Mouse (Mus musculus) cerebellum, adult 9-10 months (tissue): ENCODE measurements at regions not wholly inside any gene's neighbourhood (a gene's known extent, or its start where the extent isn't known, plus 50 kb on each side); places are given as distances from the start of the nearest gene placed in this dataset.
A peak's percentile ranks its signal among the peaks of the same experiment; 100 is the strongest.
"Not testable (repeated sequence)": the region's sequence is repeated elsewhere in the genome, so short reads cannot be mapped to it uniquely, and the experiment has no call there.

ENCODE experiments used
- DNase-seq: peaks from one replicate; pipeline ENCODE4 v3.0.0; 2022

DNA sequence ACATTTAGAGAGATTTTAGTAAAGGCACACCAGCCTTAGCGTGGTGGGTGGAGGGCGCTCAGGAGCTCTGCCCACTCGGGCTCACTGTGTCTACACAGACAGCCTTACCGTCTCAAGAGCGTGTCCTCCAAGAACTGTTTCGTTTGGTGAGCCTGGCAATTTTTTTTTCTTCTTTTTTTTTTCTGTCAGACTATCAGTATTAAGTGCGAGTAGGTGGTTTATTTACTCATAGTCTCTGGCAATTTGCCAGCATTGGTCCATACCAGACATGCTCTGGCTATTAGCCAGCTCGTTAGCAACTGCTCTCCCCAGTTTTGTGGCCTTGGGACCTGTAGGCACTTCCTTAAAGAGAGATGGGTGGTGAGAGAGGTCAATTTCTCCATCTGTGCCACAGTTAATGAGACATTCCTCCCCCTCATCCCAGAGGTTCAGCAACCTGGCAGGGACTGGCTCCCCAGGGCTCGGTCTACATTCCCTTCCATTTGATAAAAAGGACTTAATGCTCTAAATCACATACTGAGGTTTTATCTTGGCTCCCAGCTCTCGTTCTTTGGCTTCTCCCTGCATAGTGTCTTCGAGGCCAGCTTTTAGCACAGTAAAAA is 192.9 kb upstream of the Hs6st1 start:
- peak; percentile 54 for DNase-seq

DNA sequence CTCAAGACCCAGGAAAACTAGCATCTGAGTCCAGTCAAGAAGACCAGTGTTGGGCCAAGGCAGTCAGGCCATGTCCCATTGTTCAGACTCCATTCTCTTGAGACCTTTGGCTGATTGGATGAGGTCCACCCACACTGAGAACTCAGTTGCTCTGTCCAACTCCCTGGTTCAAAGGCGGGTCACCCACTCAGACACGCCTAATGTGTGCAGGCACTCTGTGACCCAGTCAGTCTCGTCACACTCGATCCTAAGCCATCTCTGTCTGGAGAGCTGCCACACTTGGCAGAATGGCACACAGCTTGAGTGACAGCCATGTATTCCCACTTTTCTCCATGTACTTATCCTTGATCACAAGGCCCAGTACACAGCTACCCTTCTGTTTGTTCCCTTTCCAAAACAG is 189.8 kb upstream of the Hs6st1 start:
- DNase-seq: peak; percentile 31

DNA sequence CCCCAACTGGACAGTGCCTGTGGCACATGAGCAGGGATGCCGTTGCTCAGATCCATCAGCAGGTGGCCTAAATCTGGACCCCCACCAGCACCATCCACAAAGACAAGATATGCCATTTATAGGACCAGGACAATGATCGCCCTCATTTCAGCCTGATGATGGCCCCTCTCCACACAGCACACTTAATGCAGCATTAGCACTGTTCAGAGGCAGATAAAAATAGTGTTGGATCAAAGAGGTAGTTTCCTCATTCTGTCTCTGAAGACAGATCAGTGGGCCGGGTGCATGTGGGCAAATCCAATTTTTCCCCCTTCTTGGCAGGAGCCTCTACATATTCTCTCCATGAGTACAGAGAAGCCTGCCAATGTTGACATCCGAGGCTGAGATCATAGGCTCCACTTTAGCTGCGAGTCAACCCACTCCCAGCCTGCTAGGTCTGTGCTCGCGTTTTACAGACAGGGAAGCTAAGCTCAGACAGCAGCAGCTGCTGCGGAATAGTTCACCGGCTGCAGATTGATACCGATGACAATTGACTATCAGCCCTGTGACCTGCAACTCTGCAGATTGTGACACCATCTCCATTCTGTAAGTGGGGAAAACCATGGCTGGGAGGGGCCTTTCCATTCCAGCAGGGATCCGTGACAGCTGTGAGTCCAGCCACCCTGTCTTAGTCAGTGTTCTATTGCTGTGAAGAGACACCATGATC is 188.7 kb upstream of the Hs6st1 start:
- peak; percentile 78 for DNase-seq

DNA sequence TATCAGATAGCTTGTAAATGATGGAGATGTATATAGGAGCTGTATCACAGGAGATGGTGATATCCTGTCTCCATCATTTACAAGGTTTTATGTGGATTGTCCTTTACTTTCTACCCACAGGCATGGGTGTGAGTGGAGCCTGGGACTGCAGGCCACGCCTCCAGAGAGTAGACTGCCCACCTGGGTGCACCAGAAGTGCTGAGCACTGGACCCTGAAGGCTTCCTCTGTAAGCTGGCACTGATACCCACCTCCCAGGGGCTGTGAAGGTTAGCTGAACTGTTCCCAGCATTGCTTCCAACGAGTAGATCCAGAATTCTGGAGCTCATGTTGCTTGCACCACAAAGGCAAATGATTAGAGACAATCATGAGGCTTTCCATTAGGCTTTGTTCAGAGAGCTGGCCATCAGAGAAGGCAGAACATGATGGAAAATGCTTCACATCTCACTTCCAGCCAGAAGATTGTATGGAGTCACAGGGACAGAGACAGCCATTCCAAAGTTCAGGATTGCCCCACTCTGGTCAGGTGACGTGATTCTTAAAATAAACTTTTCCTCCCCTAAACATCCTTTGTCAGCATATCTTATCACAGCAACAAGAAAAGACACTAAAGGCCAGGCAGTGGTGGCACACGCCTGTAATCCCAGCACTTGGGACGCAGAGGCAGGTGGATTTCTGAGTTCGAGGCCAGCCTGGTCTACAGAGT is 187.5 kb upstream of the Hs6st1 start:
- no peak for DNase-seq

DNA sequence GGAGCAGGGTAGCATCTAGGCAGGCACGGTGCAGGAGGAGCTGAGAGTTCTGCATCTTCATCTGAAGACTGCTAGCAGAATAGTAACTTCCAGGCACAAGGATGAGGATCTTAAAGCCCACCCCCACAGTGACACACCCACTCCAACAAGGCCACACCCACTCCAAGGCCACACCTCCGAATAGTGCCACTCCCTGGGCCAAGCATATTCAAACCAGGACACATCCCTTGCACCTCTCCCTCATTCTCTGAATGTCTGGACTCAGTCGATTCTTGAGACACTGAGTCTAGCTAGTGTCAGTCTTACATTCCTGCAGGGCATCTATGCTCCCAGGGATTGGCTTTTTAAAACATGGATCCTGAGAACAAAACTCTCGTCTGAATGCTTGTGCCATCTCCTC is 186.7 kb upstream of the Hs6st1 start:
- DNase-seq: no peak

DNA sequence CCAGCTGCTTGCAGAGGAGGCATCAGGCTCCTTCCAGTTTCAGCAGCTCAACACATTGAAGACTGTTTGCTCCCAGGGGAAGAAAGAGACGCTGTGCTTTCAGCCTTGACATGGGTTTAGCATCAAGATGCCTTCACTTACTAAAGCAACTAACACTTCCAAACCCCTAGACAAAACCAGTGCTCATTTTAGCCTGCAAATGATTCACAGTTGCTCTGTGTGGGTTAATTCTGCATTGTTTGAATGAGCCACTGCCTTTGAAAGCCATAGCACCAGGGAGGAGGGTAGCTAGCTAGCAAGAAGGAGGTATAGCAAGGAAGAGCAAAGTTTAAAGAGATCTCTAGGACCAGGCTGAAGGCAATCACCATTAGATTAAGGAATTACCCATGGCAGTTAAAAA is 186.1 kb upstream of the Hs6st1 start:
- DNase-seq: no peak

DNA sequence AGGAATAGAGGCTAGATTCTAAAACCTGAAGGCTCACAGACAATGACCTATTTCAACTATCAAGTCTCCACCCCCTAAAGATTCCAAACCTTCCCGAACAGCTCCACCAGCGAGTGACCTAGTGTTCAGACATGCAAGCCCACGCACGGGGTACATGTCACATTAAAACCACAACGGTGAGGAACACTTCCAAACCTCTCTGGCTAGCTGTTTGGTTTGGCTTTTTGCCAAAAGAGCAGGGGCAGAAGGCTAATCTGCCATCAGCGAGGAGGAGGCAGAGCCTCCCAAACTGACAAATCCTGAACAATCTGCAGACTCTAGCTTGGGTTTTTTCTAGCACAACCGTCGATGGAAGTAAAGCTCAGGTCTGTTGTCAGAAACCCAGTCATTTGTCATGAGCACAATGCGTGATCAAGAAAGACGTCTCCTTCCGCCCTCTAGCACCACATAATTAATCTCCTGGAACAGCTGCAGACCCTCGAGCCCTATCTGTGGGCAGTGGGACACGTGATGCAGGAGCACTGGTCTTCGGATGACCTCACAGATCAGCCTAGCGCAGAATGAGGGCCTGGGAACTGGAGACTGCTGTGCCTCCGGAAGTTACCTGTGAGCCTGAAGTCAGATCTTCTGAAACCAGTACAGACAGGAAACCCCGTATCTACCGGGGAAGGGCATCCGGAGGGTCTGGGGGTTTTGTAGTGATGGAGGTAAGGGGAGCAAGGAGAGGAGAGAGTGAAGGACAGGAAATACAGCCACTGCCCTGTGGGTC is 178.3 kb upstream of the Hs6st1 start:
- DNase-seq: no peak

DNA sequence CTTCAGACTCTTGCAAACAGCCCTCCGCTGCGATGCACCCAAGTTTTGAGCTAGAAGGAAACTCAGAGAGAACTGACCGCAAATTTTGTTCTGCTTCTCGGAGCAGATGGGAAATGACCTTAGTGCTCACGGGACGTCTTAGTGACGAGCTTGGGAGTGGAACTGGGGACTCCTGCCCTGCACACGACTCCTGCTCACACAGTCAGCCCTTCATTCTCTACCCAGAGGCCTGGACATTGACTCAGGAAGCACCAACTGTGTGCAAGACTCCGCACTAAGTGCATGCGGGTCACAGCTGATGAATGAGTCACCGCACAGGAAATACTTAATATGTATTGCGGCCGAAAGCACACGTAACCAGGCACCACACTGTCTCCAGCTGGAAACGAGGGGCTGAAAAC is 177.7 kb upstream of the Hs6st1 start:
- DNase-seq: no peak

DNA sequence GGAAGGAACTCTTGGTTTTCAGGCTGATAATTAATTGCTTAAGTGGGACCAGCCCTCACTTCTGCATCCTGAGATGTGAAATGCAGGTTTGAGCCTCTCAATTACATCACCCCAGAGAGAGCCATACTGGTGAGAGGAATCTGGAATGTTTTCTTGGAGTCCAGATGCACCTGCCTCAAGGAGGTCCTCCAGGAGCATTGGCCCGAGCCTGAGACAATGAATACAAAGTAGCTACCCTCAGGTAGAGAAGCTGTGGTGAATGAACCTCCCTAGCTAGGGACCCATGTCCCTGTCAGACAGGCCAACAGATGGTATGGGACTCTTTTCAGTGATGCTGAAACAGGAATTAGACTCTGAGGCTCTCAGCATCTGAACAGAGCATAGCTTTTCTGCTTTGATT is 168.7 kb upstream of the Hs6st1 start:
- no peak for DNase-seq

DNA sequence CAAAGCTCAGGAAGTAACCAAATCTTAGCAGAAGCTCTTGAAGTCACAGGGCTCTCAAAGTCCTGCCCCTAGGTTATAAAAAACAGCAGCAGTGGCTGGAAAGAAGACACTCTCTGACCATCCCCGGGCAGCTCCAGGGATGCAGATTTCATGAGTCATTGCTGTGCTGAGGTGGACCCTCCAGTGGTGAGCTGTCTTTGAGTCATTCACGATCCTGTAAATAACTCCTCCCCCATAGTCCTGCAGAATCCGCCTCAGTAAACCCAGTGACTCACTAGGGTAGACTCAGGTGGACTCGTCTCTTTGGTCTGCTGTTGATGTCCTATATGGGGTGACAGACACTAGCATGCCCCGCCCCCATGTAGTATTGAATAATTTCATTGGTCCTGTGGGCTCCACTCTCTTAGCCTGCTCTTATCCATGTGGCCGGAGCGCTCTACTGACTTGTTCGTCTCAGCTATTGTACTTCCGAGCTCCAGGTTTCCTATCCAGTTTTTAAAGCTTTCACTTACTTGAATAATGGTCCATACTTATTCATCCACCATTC is 164.1 kb upstream of the Hs6st1 start:
- no peak for DNase-seq

DNA sequence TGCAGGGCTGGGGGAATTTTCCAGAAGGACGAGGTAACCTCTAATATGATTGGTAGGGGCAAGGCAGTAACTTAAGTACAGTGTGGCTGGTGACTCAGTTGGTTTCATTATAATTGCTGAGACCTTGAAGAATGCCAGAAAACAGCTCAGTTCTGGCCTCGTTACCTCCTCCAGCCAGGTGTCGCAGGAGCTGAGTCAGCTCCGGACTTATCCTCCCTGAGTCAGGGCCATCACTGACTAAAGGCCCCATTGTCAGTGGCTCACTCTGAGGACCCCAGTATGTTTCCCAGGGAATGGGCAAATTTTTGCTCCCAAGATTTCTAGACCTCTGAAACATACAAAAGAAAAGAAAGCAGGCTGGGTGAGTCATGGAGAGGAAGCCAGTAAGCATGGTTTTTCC is 154.6 kb upstream of the Hs6st1 start:
- no peak for DNase-seq

DNA sequence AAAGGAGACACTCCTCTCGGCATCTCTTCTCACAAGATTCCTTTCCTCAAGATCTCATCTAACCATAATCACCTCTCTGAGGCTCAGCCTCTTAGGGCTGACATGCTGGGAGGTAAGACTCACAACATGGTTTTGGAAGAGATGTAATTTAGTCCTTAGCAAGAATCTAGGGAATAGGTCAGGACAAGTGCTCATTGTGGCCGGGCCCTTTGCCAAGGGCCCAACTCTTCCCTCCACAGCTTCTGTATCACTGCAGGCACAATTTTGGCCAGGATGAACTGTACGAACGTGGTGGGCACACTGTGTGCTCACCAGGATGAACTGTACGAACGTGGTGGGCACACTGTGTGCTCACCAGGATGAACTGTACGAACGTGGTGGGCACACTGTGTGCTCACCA is 154.0 kb upstream of the Hs6st1 start:
- not testable (repeated sequence) for DNase-seq

DNA sequence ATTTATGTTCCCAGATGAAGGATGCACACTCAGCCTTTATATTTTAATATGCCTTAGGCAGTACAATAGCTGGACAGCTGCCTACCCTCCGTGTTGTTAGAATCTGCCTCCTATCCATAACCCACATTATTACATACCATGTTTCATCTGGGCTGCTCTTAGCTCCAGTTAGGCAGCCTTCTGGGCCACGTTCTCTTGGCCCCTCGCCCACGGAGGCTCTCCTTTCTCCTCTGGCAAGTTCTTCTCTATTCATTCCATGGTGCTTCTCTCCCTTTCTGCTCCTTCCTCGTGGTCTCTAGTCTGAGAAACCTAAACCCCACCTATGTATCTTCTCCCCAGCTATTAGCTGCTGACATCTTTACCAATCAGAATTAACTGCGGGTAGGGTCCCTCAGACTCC is 152.7 kb upstream of the Hs6st1 start:
- DNase-seq: no peak

DNA sequence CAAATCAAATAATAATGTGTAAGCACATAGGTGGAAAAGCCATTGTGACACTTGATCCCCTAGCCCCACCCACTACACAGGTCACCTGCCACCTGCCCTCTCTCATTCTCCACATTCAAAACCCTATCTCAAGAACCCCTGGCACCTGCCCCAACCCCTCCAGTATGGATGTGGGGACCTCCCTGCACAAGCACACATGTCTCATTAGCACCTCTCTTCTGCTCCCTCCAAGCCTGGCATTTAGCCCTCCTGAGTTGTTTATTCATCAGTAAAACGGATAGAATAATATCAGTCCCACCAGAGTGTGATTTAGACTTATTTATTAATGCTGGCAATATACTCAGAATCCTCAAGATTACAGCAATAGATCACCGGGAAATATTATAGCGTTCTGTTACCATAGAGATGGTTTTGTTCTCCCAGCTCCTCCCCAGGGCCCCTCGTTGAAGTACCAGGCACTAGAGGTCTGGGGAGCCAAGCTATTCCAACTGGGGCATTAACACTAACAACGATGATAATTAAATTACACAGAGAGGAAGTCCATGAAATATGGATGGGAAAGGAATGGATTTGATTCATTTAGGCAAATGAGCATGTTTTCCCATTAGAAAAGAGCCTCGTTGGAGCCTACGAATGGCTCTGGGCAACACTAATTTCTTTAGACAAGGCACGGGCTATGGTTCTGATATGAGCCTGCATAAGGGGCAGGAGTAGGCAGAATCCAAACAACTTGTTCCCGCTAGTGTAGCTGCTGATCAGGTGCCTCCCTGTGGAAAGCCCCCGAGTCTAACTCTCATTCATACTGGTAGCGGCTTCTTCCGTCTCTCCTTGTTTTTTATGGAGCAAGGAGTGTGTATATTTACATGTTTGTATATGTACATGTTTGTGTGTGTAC is 148.1 kb upstream of the Hs6st1 start:
- no peak for DNase-seq

DNA sequence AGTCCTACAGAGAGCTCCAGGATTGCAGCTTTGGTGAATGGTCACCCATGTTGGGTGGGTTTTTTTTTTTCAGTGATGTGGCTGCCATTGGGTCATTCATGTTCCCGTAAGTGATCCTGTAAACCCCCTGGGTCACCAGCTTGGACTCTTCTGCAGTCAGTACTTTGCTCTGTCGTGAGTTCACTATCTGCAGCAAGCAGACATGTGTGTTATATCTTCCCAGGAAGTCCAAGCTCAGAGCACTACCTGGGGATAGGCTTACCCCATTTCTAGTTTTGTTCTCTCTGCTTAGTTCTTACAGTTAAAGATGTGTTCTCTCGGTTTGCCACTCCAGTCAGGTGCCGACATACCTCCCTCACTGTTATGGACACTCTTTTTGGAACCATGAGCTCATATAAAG is 143.4 kb upstream of the Hs6st1 start:
- no peak for DNase-seq

DNA sequence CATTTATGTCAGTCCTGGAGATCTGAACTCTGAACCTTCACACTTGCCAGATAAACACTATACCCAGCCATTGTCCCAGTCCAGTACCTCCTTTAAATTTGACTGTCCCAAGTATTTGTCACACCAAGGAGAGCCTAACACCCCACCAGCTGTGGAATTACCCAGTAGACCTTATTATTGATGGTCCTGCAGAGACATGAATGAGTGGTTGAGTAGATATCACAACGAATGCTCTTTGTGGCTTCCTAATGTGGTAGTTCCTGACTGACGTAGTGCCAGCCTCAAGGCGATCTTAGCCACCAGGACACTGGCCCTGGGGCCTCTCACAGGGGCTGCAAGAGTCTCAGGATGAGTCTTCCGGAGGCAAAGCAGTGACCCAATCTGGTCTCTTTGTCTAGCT is 142.9 kb upstream of the Hs6st1 start:
- no peak for DNase-seq

DNA sequence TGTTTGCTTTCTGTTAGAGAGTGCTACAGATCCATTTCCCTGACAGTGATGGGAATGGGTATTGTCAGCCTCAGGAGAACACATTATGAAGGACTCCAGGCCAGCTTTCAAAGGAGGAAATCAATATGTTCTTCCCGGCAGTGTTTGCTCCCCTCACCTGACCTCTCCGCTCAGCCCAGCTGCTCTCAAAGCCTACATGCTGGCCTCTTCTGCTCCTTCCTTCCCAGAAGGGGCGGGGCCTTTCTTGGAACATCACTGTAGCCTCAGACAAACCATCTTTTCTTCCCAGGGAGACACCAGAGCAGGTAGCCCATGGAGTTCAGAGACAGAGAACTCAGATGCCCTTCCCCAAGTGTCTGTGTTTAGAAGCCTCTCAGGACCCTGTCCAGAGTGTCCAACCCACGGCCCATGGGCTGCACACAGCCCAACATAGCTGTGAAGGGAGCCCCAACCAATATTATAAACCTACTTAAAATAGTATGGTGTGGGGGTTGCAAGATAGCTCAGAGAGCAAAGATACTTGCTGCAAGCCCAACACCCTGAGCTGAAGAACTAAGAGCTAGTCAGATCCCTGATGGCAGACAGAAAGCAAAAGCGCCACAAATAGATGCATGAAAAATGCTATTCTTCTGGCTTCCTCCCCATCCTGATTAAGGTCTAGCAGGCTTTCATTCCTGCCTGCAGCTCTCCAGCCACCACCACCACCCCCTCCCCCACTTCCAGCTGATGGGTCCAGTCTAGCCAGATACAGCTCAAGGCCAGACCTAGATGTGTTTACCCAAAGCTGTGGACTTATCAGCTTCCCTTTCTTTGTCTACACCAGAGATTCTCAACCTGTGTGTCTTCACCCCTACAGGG is 141.8 kb upstream of the Hs6st1 start:
- no peak for DNase-seq

DNA sequence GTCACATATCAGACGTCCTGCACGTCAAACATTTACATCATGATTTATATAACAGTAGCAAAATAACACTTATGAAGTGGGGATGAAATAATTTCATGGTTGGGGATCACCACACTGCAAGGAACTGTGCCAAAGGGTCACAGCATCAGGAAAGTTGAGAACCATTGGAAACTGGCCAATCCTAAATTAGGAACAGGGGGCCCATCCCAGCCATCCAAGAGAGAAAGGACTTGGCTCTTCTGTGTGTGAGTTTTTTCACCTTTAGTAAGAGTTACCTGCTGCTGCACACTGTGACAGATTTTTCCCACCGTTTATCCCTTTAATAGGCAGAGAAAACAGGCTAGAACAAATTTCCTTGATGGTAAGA is 141.2 kb upstream of the Hs6st1 start:
- no peak for DNase-seq

DNA sequence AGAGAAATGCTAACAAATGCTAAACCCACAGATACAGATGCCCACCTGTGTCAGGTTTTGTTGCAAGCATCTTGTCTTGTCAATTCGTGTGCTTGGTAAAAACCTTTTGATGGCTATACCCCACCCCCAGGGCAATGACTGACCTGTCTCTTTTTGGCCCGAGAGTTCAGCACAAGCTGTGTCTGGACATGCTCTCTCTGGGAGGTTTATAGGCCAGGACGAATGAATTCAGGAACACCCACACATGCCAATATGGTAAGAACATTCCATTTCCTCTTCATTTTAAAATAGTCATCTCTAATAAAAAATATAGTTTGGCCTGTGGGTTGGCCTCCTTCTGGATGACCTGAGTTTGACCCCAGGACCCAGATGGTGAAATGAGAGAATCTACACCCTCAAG is 137.8 kb upstream of the Hs6st1 start:
- peak; percentile 44 for DNase-seq

DNA sequence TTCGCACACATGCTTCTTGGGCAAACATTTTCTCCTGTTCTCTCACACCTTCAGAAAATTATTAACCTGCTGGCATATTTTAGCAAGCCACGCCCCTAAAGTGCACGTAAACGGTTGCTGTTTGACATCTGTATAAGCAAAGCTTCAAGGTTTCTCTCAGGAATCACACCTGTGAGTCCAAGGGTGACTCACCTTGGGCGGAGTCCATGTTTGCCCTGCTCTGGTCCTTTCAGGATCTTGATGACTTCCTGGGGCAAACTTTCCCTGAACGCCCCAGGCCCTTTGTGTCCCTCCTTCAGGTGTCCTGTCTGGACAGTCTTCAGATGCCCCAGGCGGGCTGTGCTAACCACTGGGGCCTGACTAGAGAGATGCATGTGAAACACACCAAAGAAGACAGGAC is 137.1 kb upstream of the Hs6st1 start:
- no peak for DNase-seq

DNA sequence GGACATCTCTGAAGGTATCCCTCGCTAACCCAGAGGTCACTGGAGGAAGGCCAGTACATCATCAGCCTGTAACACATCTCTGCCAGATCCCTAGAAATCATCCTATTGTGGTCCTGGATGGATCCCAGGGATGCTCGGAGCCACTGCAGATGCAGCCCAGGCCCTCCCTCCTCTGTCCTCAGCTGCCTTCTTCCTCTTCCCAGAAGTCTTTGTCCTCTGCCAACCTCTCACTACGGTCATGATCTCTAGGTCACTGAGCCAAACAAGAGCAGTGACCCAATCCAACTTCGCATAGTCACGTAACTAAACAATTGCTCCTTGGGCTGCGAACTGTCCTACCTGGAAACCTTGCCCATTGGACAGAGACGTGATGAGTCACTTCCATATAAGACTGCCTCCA is 134.7 kb upstream of the Hs6st1 start:
- DNase-seq: no peak
